Mouse (Mus musculus) olfactory bulb, adult 2 months (tissue): Measurements from ENCODE around the gene Psmb9.

Experiments used
- CTCF ChIP-seq: fragments of 200-500 bp; IDR thresholded peaks from 2 replicates; pipeline ENCODE4 v1.5.1; 2012; ENCODE audit warnings: low read depth, mild to moderate bottlenecking, low read length, moderate library complexity; ENCODE audit not compliant: insufficient read depth
- POLR2A ChIP-seq: fragments of 200-500 bp; IDR thresholded peaks from 2 replicates; pipeline ENCODE4 v1.6.1; 2012; ENCODE audit warnings: mild to moderate bottlenecking, low read depth, low read length, moderate library complexity; ENCODE audit not compliant: insufficient read depth

GRCm38 (mm10) chr17:34183564-34184219 lies 3.9 kb downstream of the Psmb9 start:
- TF ChIP-seq CTCF, result no peak
- no peak for TF ChIP-seq POLR2A
